Mouse (Mus musculus) hindbrain, embryonic 13.5 days (tissue): ENCODE results near the gene Lama2. TPM values are rescaled to one million over a fixed set of nuclear protein-coding genes. Genes with fewer than 3 reads are reported as not detected.

Experiments used
- ATAC-seq: fragments of 200-750 bp; cut with Nextera tagmentation; 2 replicates; pipeline ENCODE4 v1.8.0; 2017; ENCODE audit warnings: moderate TSS enrichment; ENCODE audit not compliant: low FRiP score
- H3K27ac ChIP-seq: fragments of 300-500 bp; sonication (generic); 2 replicates; pipeline ENCODE4 v1.5.1; 2015; ENCODE audit warnings: inconsistent platforms, mild to moderate bottlenecking, moderate library complexity
- H3K27me3 ChIP-seq: fragments of 300-500 bp; sonication (generic); 2 replicates; pipeline ENCODE4 v1.6.1; 2015; ENCODE audit warnings: mild to moderate bottlenecking, inconsistent platforms
- H3K36me3 ChIP-seq: fragments of 300-500 bp; sonication (generic); 2 replicates; pipeline ENCODE4 v1.6.1; 2015; ENCODE audit warnings: mild to moderate bottlenecking, inconsistent platforms
- H3K4me1 ChIP-seq: fragments of 300-500 bp; sonication (generic); replicated peaks from 2 replicates; pipeline ENCODE4 v1.6.1; 2015; ENCODE audit warnings: inconsistent platforms
- H3K4me2 ChIP-seq: fragments of 300-500 bp; sonication (generic); 2 replicates; pipeline ENCODE4 v1.6.1; 2015; ENCODE audit warnings: inconsistent platforms, mild to moderate bottlenecking, moderate library complexity
- H3K4me3 ChIP-seq: fragments of 300-500 bp; sonication (generic); 2 replicates; pipeline ENCODE4 v1.5.1; 2015; ENCODE audit warnings: mild to moderate bottlenecking, inconsistent platforms
- H3K9ac ChIP-seq: fragments of 300-500 bp; sonication (generic); 2 replicates; pipeline ENCODE4 v1.6.1; 2015; ENCODE audit warnings: mild to moderate bottlenecking, inconsistent platforms
- H3K9me3 ChIP-seq: fragments of 300-500 bp; sonication (generic); 2 replicates; pipeline ENCODE4 v1.6.1; 2016; ENCODE audit warnings: inconsistent platforms
- WGBS: fragments of 180-500 bp; shearing (Covaris S2); methylation state at CpG from one replicate; pipeline ENCODE4 v1.1.7; 2015; 5-methylcytosine and 5-hydroxymethylcytosine counted together
- polyA plus RNA-seq: library from polyadenylated mRNA; unstranded; fragments of >200 nt; fragmentation: Nextera tagmentation; extraction: Ambion mirVana; gene quantifications from 2 replicates; pipeline ENCODE4 v1.2.1, GENCODE M21; 2015

Lama2 gene
- polyA plus RNA-seq, 1 experiment from 2014 or later = 5.8 TPM

DNA sequence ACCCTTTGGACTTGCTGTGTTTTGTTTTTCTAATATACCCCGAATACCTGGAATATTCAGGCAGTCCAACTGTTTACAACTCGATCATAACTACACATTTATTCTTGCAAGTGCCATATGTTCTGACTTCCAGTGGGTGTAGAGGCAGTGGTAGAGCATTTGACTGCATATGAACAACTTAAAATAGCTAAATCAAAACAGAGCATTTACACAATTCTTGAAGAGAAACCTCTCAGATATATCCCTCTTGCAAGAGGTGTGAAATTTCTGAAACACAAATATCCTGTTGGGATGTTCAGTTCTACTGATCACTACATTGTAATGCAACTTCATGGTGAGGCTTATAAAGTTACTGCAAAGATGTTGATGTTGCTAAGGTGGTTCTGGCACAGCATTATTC lies 572.4 kb downstream of the Lama2 start:
- no peak overlapping the region for H3K4me3 ChIP-seq
- 90% methylated on average over 2 of the region's 2 CpGs for WGBS
- ATAC-seq = no peak

GRCm38 (mm10) chr10:27041812-27042211 lies 577.7 kb downstream of the Lama2 start:
- Histone ChIP-seq H3K9me3 (no peaks in the 10 kb centered on the region), H3K4me3 (no peak overlapping the region), H3K36me3 (no peaks in the 10 kb centered on the region), H3K4me1 (no peaks in the 10 kb centered on the region), H3K4me2 (no peak overlapping the region), H3K9ac (no peak overlapping the region), H3K27me3 (no peaks in the 10 kb centered on the region), H3K27ac (no peak overlapping the region)
- WGBS = 61% methylated on average over 1 of the region's 1 CpGs
- no peak for ATAC-seq

More for the DNA sequence above, 572.4 kb downstream of the Lama2 start:
- H3K27ac ChIP-seq = no peak overlapping the region
- H3K9ac ChIP-seq = no peak overlapping the region
- no peak overlapping the region for H3K4me2 ChIP-seq
- H3K9me3 ChIP-seq = no peaks in the 10 kb centered on the region
- no peaks in the 10 kb centered on the region for H3K36me3 ChIP-seq
- no peaks in the 10 kb centered on the region for H3K27me3 ChIP-seq
- H3K4me1 ChIP-seq = no peaks in the 10 kb centered on the region

DNA sequence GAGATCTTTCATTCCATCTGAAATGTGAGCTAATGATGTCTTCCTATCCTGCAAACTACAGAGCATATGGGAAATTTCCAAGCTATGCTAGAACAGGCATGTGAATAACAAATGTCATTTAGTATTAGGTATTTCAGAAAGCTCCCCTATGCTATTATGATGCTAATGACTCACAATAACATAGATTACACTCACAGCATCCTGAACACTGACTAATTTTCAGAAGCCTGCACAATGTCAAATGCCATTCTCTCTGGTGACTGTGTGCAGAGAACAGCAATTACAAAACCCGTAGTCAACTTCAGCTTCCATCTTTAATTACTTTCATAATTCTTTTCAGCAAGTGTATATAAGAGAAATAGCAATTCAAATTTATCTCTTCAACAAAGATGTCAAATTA lies 596.9 kb downstream of the Lama2 start:
- Histone ChIP-seq H3K4me2 (no peak overlapping the region), H3K4me1 (no peaks in the 10 kb centered on the region), H3K9ac (no peak overlapping the region), H3K27me3 (no peaks in the 10 kb centered on the region), H3K9me3 (no peaks in the 10 kb centered on the region), H3K36me3 (no peaks in the 10 kb centered on the region), H3K27ac (no peak overlapping the region), H3K4me3 (no peak overlapping the region)
- ATAC-seq = no peak
- WGBS = 63% methylated on average over 1 of the region's 1 CpGs

DNA sequence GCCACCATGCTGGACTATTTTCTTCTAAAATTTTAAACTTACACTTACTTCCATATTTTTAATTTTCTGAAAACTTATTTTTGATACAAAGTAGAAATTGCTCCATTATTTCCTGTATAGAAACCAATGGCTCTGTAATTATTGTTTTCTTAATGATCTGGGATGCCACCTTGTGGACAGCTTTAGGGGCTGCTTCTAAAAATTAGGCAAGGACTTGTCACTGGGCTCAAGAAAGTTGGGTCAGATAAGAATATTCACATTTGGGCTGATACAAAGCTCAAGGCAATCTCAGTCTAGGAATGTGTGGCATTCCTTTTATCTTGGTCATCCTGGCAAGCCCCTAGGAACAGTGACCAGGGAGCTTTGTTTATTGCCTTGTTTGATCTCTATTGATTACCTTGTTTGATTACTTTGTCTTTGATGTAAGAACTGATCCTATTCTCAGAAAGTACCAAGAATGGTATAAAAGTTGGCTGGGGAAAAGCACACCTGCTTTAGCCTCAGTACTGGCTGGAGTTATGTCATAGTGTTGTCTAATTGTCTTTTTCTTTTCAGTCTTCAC lies 606.7 kb downstream of the Lama2 start:
- H3K27ac ChIP-seq = no peak overlapping the region
- H3K9ac ChIP-seq = no peak overlapping the region
- no peaks in the 10 kb centered on the region for H3K9me3 ChIP-seq

GRCm38 (mm10) chr10:27007364-27007763 lies 612.2 kb downstream of the Lama2 start:
- 62% methylated on average over 2 of the region's 2 CpGs for WGBS
- H3K4me2 ChIP-seq = no peak overlapping the region
- H3K27me3 ChIP-seq = no peaks in the 10 kb centered on the region
- H3K27ac ChIP-seq = no peak overlapping the region
- H3K4me3 ChIP-seq = no peak overlapping the region
- no peaks in the 10 kb centered on the region for H3K36me3 ChIP-seq
- H3K4me1 ChIP-seq = no peaks in the 10 kb centered on the region
- no peak overlapping the region for H3K9ac ChIP-seq
- no peak for ATAC-seq
- no peaks in the 10 kb centered on the region for H3K9me3 ChIP-seq

More for the DNA sequence above, 606.7 kb downstream of the Lama2 start:
- no peaks in the 10 kb centered on the region for H3K4me1 ChIP-seq
- H3K36me3 ChIP-seq = no peaks in the 10 kb centered on the region
- H3K4me2 ChIP-seq = no peak overlapping the region
- H3K27me3 ChIP-seq = no peaks in the 10 kb centered on the region
- ATAC-seq = no peak
- H3K4me3 ChIP-seq = no peak overlapping the region

DNA sequence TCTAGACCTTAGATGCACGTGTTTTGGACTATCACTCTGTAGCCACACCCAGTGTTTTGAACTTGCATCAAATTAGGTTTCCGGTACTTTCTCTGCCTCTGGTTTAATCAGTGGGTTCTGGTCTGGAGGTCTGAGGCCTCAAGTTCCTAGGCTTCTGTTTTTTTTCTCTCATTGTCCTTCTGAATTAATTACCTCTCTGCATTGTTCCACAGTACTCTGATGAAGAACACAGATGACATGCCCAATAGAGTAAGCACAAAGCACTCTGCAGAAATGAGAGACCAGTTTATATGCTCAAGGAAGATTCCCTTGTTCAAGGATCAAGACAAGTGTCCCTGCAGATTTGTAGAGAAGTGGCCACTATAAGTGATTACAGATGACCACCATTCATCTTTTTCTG lies 613.8 kb downstream of the Lama2 start:
- H3K9me3 ChIP-seq = no peaks in the 10 kb centered on the region
- no peaks in the 10 kb centered on the region for H3K27me3 ChIP-seq
- no peak for ATAC-seq
- H3K9ac ChIP-seq = no peak overlapping the region
- H3K36me3 ChIP-seq = no peaks in the 10 kb centered on the region
- WGBS = 58% methylated on average over 2 of the region's 2 CpGs
- no peak overlapping the region for H3K4me2 ChIP-seq
- H3K27ac ChIP-seq = no peak overlapping the region
- no peak overlapping the region for H3K4me3 ChIP-seq
- H3K4me1 ChIP-seq = no peaks in the 10 kb centered on the region; the same call in 1 of the 2 replicates

DNA sequence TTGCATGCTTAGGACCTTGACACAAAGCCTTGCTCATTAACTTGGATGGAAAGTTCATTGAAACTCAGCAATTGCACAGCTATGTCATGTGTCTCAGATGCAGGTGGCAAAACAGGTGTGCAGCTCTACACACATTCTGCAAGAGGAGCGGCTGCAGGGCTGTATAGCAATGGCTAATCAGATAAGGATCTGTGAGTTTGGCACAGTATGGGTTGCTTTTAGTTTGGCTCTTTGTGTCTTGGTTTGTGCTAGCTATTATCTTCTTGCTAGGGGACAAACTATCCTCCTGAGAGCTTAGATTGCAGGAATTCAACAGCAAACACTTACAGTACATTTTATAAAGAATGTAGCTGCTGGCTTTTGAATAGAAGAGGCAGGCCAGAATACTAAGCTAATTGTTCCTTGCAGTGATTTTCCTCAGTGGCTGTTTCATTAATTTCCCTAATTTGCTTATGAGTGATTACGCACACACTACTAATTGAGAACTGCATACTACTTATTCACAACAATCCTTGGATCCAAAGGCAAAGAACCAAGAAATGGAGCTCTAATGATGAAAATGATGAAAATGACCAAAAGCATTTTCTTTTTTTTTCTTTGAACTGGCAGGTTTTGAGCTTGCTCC lies 617.9 kb downstream of the Lama2 start:
- no peak overlapping the region for H3K9ac ChIP-seq
- peak; percentile 55; the same call in 1 of the 2 replicates for ATAC-seq

GRCm38 (mm10) chr10:26996684-26997083 lies 622.9 kb downstream of the Lama2 start:
- Histone ChIP-seq H3K9ac (no peak overlapping the region), H3K27me3 (no peaks in the 10 kb centered on the region), H3K4me3 (no peak overlapping the region), H3K4me2 (no peak overlapping the region), H3K9me3 (no peaks in the 10 kb centered on the region), H3K4me1 (peaks cover 3% of the 10 kb centered on the region; the same call in 1 of the 2 replicates), H3K36me3 (no peaks in the 10 kb centered on the region), H3K27ac (no peak overlapping the region)
- no peak for ATAC-seq

More for the DNA sequence above, 617.9 kb downstream of the Lama2 start:
- Histone ChIP-seq H3K4me3 (no peak overlapping the region), H3K27me3 (no peaks in the 10 kb centered on the region), H3K27ac (no peak overlapping the region), H3K9me3 (no peaks in the 10 kb centered on the region), H3K4me1 (no peaks in the 10 kb centered on the region; the same call in 1 of the 2 replicates), H3K4me2 (no peak overlapping the region), H3K36me3 (no peaks in the 10 kb centered on the region)
- 72% methylated on average over 2 of the region's 2 CpGs for WGBS

- H3K27me3 ChIP-seq = no peaks in the 10 kb centered on the region
- H3K9ac ChIP-seq = no peak overlapping the region
- H3K36me3 ChIP-seq = no peaks in the 10 kb centered on the region
- no peak overlapping the region for H3K27ac ChIP-seq
- H3K4me2 ChIP-seq = no peak overlapping the region
- ATAC-seq = no peak
- H3K4me3 ChIP-seq = no peak overlapping the region
- 77% methylated on average over 6 of the region's 6 CpGs for WGBS
- 0 out of 2 replicates have a peak, but pooled peaks cover 3% of the 10 kb centered on the region for H3K4me1 ChIP-seq
- H3K9me3 ChIP-seq = no peaks in the 10 kb centered on the region
These were observed 623.6 kb downstream of the Lama2 start for GRCm38 (mm10) chr10:26995987-26996386.

- H3K9me3 ChIP-seq = no peaks in the 10 kb centered on the region
- 0 out of 2 replicates have a peak, but pooled peaks have one; percentile 34 for ATAC-seq
- no peaks in the 10 kb centered on the region for H3K27me3 ChIP-seq
- 0 out of 2 replicates have a peak, but pooled peaks cover 3% of the 10 kb centered on the region for H3K4me1 ChIP-seq
- H3K36me3 ChIP-seq = no peaks in the 10 kb centered on the region
- no peak overlapping the region for H3K4me3 ChIP-seq
- no peak overlapping the region for H3K9ac ChIP-seq
- H3K4me2 ChIP-seq = no peak overlapping the region
- H3K27ac ChIP-seq = no peak overlapping the region
- 77% methylated on average over 8 of the region's 8 CpGs for WGBS
These were observed 624.2 kb downstream of the Lama2 start for GRCm38 (mm10) chr10:26995182-26995975.

DNA sequence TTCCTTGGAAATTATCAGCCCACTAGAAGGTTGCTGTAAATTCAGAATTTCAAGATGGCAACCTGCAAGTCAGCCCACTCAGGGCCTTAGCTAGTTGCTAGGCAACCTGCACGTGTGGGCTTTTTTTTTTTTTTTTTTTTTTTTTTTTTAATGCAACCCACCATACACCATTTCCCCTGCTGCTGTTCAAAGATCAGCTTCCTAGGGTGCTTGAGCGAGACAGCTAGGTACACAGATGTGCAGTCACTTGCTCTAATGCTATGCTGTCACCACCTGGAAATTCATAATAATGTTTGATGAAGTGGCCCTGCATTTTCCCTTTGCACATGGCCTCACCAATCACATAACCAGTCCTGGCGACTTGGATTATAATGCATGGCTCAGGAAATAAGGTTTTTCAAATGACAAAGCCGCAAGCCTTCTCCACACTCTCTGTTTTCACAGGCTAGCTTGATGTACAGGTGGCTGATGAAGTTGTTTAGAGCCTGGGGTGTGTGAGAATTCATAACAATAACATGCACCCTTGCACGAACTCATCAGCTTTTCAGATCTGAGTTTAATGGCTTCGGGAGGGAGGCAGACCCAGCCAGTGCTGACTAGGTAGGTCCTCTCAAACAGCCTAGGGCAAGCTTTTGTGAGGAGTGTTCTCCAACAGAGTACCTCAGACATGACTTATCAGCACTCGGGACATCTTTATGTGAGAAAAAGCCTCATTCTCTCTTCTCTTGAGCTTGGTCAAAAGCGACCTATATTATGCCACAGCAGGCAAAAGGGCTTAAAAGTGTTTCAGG lies 625.4 kb downstream of the Lama2 start:
- Histone ChIP-seq H3K27ac (0 out of 2 replicates have a peak overlapping the region, but pooled peaks have one; percentile 36), H3K4me2 (no peak overlapping the region)
- 68% methylated on average over 8 of the region's 8 CpGs for WGBS

GRCm38 (mm10) chr10:26985451-26985850 lies 634.1 kb downstream of the Lama2 start:
- no peaks in the 10 kb centered on the region for H3K36me3 ChIP-seq
- no peaks in the 10 kb centered on the region for H3K4me1 ChIP-seq
- no peaks in the 10 kb centered on the region for H3K9me3 ChIP-seq
- no peak overlapping the region for H3K4me2 ChIP-seq
- no peak overlapping the region for H3K9ac ChIP-seq
- H3K4me3 ChIP-seq = no peak overlapping the region
- no peak overlapping the region for H3K27ac ChIP-seq
- WGBS = 70% methylated on average over 1 of the region's 1 CpGs
- no peak for ATAC-seq
- no peaks in the 10 kb centered on the region for H3K27me3 ChIP-seq

More for the DNA sequence above, 625.4 kb downstream of the Lama2 start:
- no peaks in the 10 kb centered on the region for H3K36me3 ChIP-seq
- peak; percentile 50; the same call in 1 of the 2 replicates for ATAC-seq
- no peak overlapping the region for H3K9ac ChIP-seq
- H3K27me3 ChIP-seq = no peaks in the 10 kb centered on the region
- H3K4me3 ChIP-seq = no peak overlapping the region
- 0 out of 2 replicates have a peak, but pooled peaks cover 3% of the 10 kb centered on the region for H3K4me1 ChIP-seq
- no peaks in the 10 kb centered on the region for H3K9me3 ChIP-seq
